Mouse (Mus musculus): Measurements from ENCODE around the gene Tex22. TPM values are rescaled to one million over a fixed set of nuclear protein-coding genes. Genes with fewer than 3 reads are reported as not detected.

The Tex22 gene
- polyA plus RNA-seq, 1 experiment from 2014 or later = not detected

- no peak for DNase-seq
- Histone ChIP-seq H3K4me1 (ENCODE audit: insufficient read depth) (peaks cover 11% of the 10 kb centered on the region), H3K36me3 (ENCODE audit: insufficient read depth) (peaks cover 34% of the 10 kb centered on the region), H3K9me3 (ENCODE audit: low read depth, low read length) (no peaks in the 10 kb centered on the region), H3K27me3 (ENCODE audit: insufficient read depth, low read length) (no peaks in the 10 kb centered on the region), H3K27ac (ENCODE audit: low read depth) (no peak overlapping the region), H3K4me2 (no peak overlapping the region), H3K9ac (no peak overlapping the region), H3K4me3 (ENCODE audit: low read depth, low read length) (no peak overlapping the region)
- no peak for TF ChIP-seq CTCF (IDR thresholded peaks at IDR 0.05; ENCODE audit: low read depth)
- no peak for ATAC-seq (ENCODE audit: insufficient read depth)
- WGBS = 70% methylated on average over 6 of the region's 6 CpGs
These were observed 2.5 kb upstream of the Tex22 start for GRCm38 (mm10) chr12:113071827-113072226.

- Histone ChIP-seq H3K9me3 (ENCODE audit: low read depth, low read length) (no peaks in the 10 kb centered on the region), H3K27me3 (ENCODE audit: insufficient read depth, low read length) (no peaks in the 10 kb centered on the region), H3K4me1 (ENCODE audit: insufficient read depth) (peaks cover 11% of the 10 kb centered on the region), H3K9ac (peak overlapping the region; percentile 57), H3K27ac (ENCODE audit: low read depth) (peak overlapping the region; percentile 79), H3K36me3 (ENCODE audit: insufficient read depth) (peaks cover 29% of the 10 kb centered on the region), H3K4me3 (ENCODE audit: low read depth, low read length) (peak overlapping the region; percentile 45), H3K4me2 (peak overlapping the region; percentile 95)
- ATAC-seq (ENCODE audit: insufficient read depth) (peak; percentile 50), DNase-seq (peak; percentile 19)
- WGBS = 9% methylated on average over 15 of the region's 15 CpGs
- no peak for TF ChIP-seq CTCF (IDR thresholded peaks at IDR 0.05; ENCODE audit: low read depth)
These were observed 628 bp upstream of the Tex22 start for GRCm38 (mm10) chr12:113073420-113074328.

GRCm38 (mm10) chr12:113075063-113075454, 757 bp downstream of the Tex22 start:
- peak overlapping the region; percentile 79; the same call in 1 of the 2 replicates for H3K27ac ChIP-seq (ENCODE audit: low read depth)
- ATAC-seq (ENCODE audit: insufficient read depth) = peak; percentile 72
- peak overlapping the region; percentile 95 for H3K4me2 ChIP-seq
- 7% methylated on average over 10 of the region's 10 CpGs for WGBS
- H3K36me3 ChIP-seq (ENCODE audit: insufficient read depth) = peaks cover 17% of the 10 kb centered on the region
- H3K27me3 ChIP-seq (ENCODE audit: insufficient read depth, low read length) = no peaks in the 10 kb centered on the region
- H3K9me3 ChIP-seq (ENCODE audit: low read depth, low read length) = no peaks in the 10 kb centered on the region
- H3K4me3 ChIP-seq (ENCODE audit: low read depth, low read length) = peak overlapping the region; percentile 45
- DNase-seq = peak; percentile 93
- H3K9ac ChIP-seq = no peak overlapping the region
- peak; percentile 96 for TF ChIP-seq CTCF (IDR thresholded peaks at IDR 0.05; ENCODE audit: low read depth)
- H3K4me1 ChIP-seq (ENCODE audit: insufficient read depth) = peaks cover 11% of the 10 kb centered on the region

GRCm38 (mm10) chr12:113075486-113075885, 1.2 kb downstream of the Tex22 start:
- no peak for ATAC-seq (ENCODE audit: insufficient read depth)
- Histone ChIP-seq H3K9ac (no peak overlapping the region), H3K4me1 (ENCODE audit: insufficient read depth) (peaks cover 11% of the 10 kb centered on the region), H3K36me3 (ENCODE audit: insufficient read depth) (peaks cover 13% of the 10 kb centered on the region), H3K9me3 (ENCODE audit: low read depth, low read length) (no peaks in the 10 kb centered on the region), H3K4me3 (ENCODE audit: low read depth, low read length) (no peak overlapping the region), H3K27me3 (ENCODE audit: insufficient read depth, low read length) (no peaks in the 10 kb centered on the region), H3K4me2 (peak overlapping the region; percentile 95), H3K27ac (ENCODE audit: low read depth) (no peak overlapping the region)
- WGBS = 53% methylated on average over 6 of the region's 6 CpGs
- no peak for DNase-seq
- TF ChIP-seq CTCF (IDR thresholded peaks at IDR 0.05; ENCODE audit: low read depth) = no peak

GRCm38 (mm10) chr12:113087276-113087675, 13.0 kb downstream of the Tex22 start:
- Histone ChIP-seq H3K36me3 (ENCODE audit: insufficient read depth) (no peaks in the 10 kb centered on the region), H3K9me3 (ENCODE audit: low read depth, low read length) (no peaks in the 10 kb centered on the region), H3K4me1 (ENCODE audit: insufficient read depth) (no peaks in the 10 kb centered on the region), H3K27ac (ENCODE audit: low read depth) (no peak overlapping the region), H3K4me3 (ENCODE audit: low read depth, low read length) (no peak overlapping the region), H3K4me2 (no peak overlapping the region), H3K27me3 (ENCODE audit: insufficient read depth, low read length) (no peaks in the 10 kb centered on the region), H3K9ac (no peak overlapping the region)
- WGBS = 75% methylated on average over 2 of the region's 3 CpGs
- DNase-seq (no peak), ATAC-seq (ENCODE audit: insufficient read depth) (no peak)
- no peak for TF ChIP-seq CTCF (IDR thresholded peaks at IDR 0.05; ENCODE audit: low read depth)

GRCm38 (mm10) chr12:113088026-113088425, 13.7 kb downstream of the Tex22 start:
- no peak overlapping the region for H3K4me2 ChIP-seq
- no peak for TF ChIP-seq CTCF (IDR thresholded peaks at IDR 0.05; ENCODE audit: low read depth)
- no peaks in the 10 kb centered on the region for H3K27me3 ChIP-seq (ENCODE audit: insufficient read depth, low read length)
- no peaks in the 10 kb centered on the region for H3K9me3 ChIP-seq (ENCODE audit: low read depth, low read length)
- DNase-seq (no peak), ATAC-seq (ENCODE audit: insufficient read depth) (no peak)
- no peaks in the 10 kb centered on the region for H3K4me1 ChIP-seq (ENCODE audit: insufficient read depth)
- no peak overlapping the region for H3K9ac ChIP-seq
- no peak overlapping the region for H3K4me3 ChIP-seq (ENCODE audit: low read depth, low read length)
- 23% methylated on average over 4 of the region's 4 CpGs for WGBS
- H3K27ac ChIP-seq (ENCODE audit: low read depth) = no peak overlapping the region
- H3K36me3 ChIP-seq (ENCODE audit: insufficient read depth) = no peaks in the 10 kb centered on the region

- Histone ChIP-seq H3K36me3 (ENCODE audit: insufficient read depth) (no peaks in the 10 kb centered on the region), H3K27ac (ENCODE audit: low read depth) (no peak overlapping the region), H3K4me2 (no peak overlapping the region), H3K9ac (no peak overlapping the region), H3K9me3 (ENCODE audit: low read depth, low read length) (no peaks in the 10 kb centered on the region), H3K27me3 (ENCODE audit: insufficient read depth, low read length) (no peaks in the 10 kb centered on the region), H3K4me1 (ENCODE audit: insufficient read depth) (no peaks in the 10 kb centered on the region), H3K4me3 (ENCODE audit: low read depth, low read length) (no peak overlapping the region)
- DNase-seq (no peak), ATAC-seq (ENCODE audit: insufficient read depth) (no peak)
- WGBS = 90% methylated on average over 6 of the region's 6 CpGs
- no peak for TF ChIP-seq CTCF (IDR thresholded peaks at IDR 0.05; ENCODE audit: low read depth)
These were observed 14.8 kb downstream of the Tex22 start for GRCm38 (mm10) chr12:113089107-113089506.

Data from lung, embryonic 14.5 days (tissue).